Mouse (Mus musculus): Measurements from ENCODE around the gene Polh. TPM values are rescaled to one million over a fixed set of nuclear protein-coding genes. Genes with fewer than 3 reads are reported as not detected.

Gene Polh
- total RNA-seq, 2 experiments from 2014 or later, result 6.4 to 6.5 TPM

GRCm38 (mm10) chr17:46152847-46153782, 49.3 kb downstream of the Polh start, which contains the start of gene Mad2l1bp:
TSS of gene Mad2l1bp (minus strand) at chr17:46153553.
- intact Hi-C loops (cut with DNase I), result loop anchor here (10.0 kb wide), 1 partner anchor 558 kb away; the partner anchor contains the start of gene Slc29a1

GRCm38 (mm10) chr17:46143578-46144423, 58.6 kb downstream of the Polh start, which contains the start of gene Rsph9:
TSS of gene Rsph9 (minus strand) at chr17:46144216.
- DNase-seq (ENCODE audit: low spot score in 2 of 2), result peak; percentile 75 to 91
- intact Hi-C loops (cut with DNase I), result no loop called here

More at GRCm38 (mm10) chr17:46152847-46153782, 49.3 kb downstream of the Polh start, which contains the start of gene Mad2l1bp:
- peak; percentile 88 to 95 for DNase-seq (ENCODE audit: low spot score in 2 of 2)

GRCm38 (mm10) chr17:46139872-46140271, 62.6 kb downstream of the Polh start:
- intact Hi-C loops (cut with DNase I), result no loop called here
- no peak for DNase-seq (ENCODE audit: low spot score in 2 of 2)

DNA sequence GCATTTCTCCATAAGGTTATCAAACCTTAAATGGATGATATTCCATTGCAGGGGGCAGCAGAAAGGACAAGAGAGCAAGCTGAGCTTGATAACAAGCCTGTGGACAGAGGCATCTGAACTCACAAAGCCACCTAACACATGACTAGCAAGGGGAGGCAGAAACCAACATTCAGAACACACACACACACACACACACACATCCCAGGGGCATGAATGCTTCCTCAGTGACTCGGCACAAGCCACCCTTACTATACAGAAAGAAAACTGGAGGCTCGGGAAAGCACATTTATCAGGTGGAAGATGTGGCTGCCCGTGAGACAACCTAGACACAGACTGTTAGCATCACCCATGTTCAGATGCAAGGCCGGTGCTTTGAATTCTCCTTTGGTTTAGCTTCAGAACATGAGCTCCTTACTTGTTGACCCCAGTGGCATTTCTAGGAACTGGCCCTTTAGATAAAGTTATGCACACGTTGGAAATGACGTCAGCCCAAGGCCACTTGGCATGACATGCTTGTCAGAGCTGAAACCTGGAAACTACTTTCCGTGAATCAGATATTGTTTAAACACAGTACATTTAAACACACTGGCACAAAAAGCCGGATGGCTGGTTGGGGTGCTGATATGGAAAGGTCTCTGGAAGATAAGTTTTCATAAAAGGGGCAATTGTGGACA, 63.7 kb downstream of the Polh start:
- DNase-seq (ENCODE audit: low spot score in 2 of 2), result no peak
- intact Hi-C loops (cut with DNase I), result no loop called here

DNA sequence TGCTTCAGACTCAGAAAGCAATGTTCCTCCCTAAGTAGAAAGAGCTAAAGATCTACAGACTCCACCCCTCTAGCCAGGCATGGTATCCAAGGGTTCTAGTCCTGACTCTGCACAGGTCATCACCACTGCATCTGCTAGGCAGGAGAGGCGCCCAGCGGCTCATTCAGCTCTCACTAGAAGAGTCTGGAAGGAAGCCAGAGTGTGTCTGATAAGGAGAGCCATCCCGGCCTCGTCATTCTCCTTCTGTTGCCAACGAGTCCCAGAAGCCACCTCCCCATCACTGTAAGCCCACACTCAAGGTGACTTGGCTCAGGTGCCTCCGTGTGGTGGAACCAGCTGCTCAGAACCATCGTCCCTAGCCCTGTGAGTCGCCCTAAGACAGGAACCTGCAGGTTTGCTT, 69.6 kb downstream of the Polh start:
- intact Hi-C loops (cut with DNase I), result loop anchor here (1.0 to 5.0 kb wide), 2 partner anchors 101 to 402 kb away; partner anchors contain the start of gene Vegfa
- no peak for DNase-seq (ENCODE audit: low spot score in 2 of 2)

GRCm38 (mm10) chr17:46132058-46132718, 70.3 kb downstream of the Polh start:
- DNase-seq (ENCODE audit: low spot score in 2 of 2), result peak; percentile 66 to 70
- intact Hi-C loops (cut with DNase I), result loop anchor here (1.0 to 5.0 kb wide), 2 partner anchors 100 to 401 kb away; partner anchors contain the start of gene Vegfa

DNA sequence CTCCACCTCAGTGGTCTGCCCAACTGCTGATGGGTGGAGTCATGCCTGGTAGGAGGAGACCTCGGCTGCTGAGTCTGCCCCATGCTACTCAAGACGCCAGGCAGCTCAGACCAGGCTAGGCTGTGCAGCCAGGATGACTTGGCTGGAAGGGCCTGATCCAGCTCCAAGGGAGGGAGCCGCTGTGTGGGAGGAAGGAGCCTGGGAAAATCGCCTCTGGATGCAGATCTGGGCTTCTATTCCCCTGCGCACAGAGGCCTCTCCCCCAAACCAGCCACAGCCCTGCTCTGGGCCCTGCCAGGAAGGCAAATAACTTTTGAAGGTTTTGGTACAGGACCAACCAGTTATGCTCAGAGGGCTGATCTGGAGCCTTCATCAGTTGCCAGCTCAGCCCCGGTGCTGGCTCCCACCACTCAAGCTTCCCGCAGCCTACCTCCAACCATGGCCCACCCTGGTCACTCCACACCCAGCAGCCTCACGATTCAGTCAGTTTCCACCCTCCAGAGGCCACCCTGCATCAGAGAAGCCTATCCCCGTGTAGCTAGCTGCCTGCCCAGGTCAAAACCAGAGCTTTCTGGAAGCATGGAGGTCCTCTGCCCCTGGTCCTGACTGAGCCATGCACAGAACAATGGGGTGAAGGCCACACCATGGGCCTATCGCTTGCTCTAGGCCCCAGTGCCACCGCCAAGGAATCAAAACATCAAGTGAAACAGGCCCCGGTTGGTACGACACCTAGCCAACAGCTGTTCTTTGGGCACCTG, 72.5 kb downstream of the Polh start:
- intact Hi-C loops (cut with DNase I), result loop anchor here (5.0 kb wide), 1 partner anchor 98 kb away; the partner anchor contains the start of gene Vegfa
- DNase-seq (ENCODE audit: low spot score in 2 of 2), result peak in 1 of 2 experiments; percentile 38

- intact Hi-C loops (cut with DNase I), result no loop called here
- no peak for DNase-seq (ENCODE audit: low spot score in 2 of 2)
Measured at GRCm38 (mm10) chr17:46127814-46128493, 74.5 kb downstream of the Polh start.

DNA sequence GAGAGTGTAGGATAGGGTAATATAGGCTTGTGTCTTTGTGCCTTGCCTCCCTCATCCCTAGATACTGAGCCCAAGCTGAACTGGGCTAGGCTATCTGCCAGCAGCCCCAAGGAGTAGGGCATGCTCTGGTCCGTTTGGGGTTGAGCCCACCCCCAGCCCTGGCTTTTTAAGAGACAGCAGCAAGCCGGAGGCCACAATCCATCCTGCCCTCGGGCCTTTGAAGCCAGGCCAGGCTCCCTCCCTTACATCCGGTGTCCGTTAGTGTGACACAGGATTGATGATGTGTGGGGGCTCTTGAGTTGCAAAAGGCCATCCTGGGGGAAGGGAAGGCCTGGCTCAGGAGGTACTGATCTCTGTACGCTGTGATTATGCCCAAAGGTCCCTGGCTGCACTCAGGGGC, 75.8 kb downstream of the Polh start:
- DNase-seq (ENCODE audit: low spot score in 2 of 2), result no peak
- intact Hi-C loops (cut with DNase I), result no loop called here

- intact Hi-C loops (cut with DNase I), result no loop called here
- no peak for DNase-seq (ENCODE audit: low spot score in 2 of 2)
Measured at GRCm38 (mm10) chr17:46123953-46124700, 78.3 kb downstream of the Polh start.

DNA sequence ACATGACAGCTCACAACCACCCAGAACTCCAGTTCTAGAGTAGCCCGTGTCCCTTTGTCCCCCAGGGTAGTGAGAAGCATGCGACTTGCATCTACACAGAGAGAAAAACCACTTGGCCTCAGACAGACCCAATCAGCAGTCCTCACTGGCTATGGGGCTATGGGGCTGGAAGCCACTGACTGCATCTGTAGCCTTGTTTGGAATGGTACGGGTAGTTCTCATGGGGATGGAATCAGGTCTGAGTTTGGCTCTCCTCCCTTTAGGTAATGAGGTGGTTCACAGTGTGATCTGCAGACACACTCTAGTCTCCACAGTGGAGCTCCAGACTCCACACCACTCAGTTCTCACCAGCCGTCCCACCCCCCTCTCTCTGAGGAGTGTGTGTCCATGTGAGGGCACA, 79.2 kb downstream of the Polh start:
- intact Hi-C loops (cut with DNase I), result no loop called here
- no peak for DNase-seq (ENCODE audit: low spot score in 2 of 2)

- intact Hi-C loops (cut with DNase I), result no loop called here
- DNase-seq (ENCODE audit: low spot score in 2 of 2), result no peak
Measured at GRCm38 (mm10) chr17:46122791-46123190, 79.7 kb downstream of the Polh start.

Small RNA genes lying within 50 kb of the gene (microRNA-seq; reads per million reads assigned to microRNA genes)
- gene Mir693, result 0 reads per million in 2 experiments

Other genes starting within 250 kb of the Polh start
- 100 to 1,000 TPM in 1 of 2 experiments, 10 to 100 TPM in 1; 92.0 to 100 TPM for gene Vegfa, start 170.3 kb downstream of the Polh start, total RNA-seq (2021)
- gene Mrps18a, start 91.7 kb downstream of the Polh start, total RNA-seq (2021), result 10 to 100 TPM; 81.7 to 83.5 TPM
- gene Rsph9, start 58.4 kb downstream of the Polh start, total RNA-seq (2021), result 10 to 100 TPM; 17.8 to 20.6 TPM
- 10 to 100 TPM; 13.0 to 13.5 TPM for gene Mad2l1bp, start 49.1 kb downstream of the Polh start, total RNA-seq (2021)
- 100 to 1,000 TPM; 108 to 119 TPM for gene Gtpbp2, start 41.6 kb downstream of the Polh start, total RNA-seq (2021)
- gene Xpo5, start 137 bp upstream of the Polh start, total RNA-seq (2021), result 10 to 100 TPM; 40.5 to 41.4 TPM
- gene Polr1c, start 45.4 kb upstream of the Polh start, total RNA-seq (2021), result 10 to 100 TPM; 33.9 to 35.5 TPM
- 10 to 100 TPM; 95.5 to 95.9 TPM for gene Yipf3, start 45.4 kb upstream of the Polh start, total RNA-seq (2021)
- 10 to 100 TPM; 72.9 to 79.7 TPM for gene Lrrc73, start 50.9 kb upstream of the Polh start, total RNA-seq (2021)
- 10 to 100 TPM; 43.9 to 44.9 TPM for gene Tjap1, start 80.4 kb upstream of the Polh start, total RNA-seq (2021)
- gene Dlk2, start 94.8 kb upstream of the Polh start, total RNA-seq (2021), result 10 to 100 TPM; 57.3 to 61.6 TPM
- 10 to 100 TPM in 1 of 2 experiments, 1 to 10 TPM in 1; 8.6 to 11.5 TPM for gene Abcc10, start 125.7 kb upstream of the Polh start, total RNA-seq (2021)
- 10 to 100 TPM; 58.8 to 67.8 TPM for gene Zfp318, start 181.1 kb upstream of the Polh start, total RNA-seq (2021)
- gene Crip3, start 226.3 kb upstream of the Polh start, total RNA-seq (2021), result 1 to 10 TPM; 6.2 to 6.6 TPM
- under 1 TPM in 1 of 2 experiments, not detected in 1; 0.25 TPM for gene Slc22a7, start 235.8 kb upstream of the Polh start, total RNA-seq (2021)